Mouse (Mus musculus) kidney, adult 2 months (tissue): ENCODE results near the gene Id1. TPM values are rescaled to one million over a fixed set of nuclear protein-coding genes. Genes with fewer than 3 reads are reported as not detected.
A peak's percentile ranks its signal among the peaks of the same experiment; 100 is the strongest.

Experiments used
- DNase-seq: peaks from one replicate; pipeline ENCODE4 v3.0.0; 2021
- H3K27ac ChIP-seq: fragments of 200-500 bp; 2 replicates; pipeline ENCODE4 v1.5.1; 2012; ENCODE audit warnings: low read depth, low read length, control low read depth, inconsistent platforms; ENCODE audit not compliant: insufficient read depth
- H3K27me3 ChIP-seq: fragments of 200-500 bp; replicated peaks from 2 replicates; pipeline ENCODE4 v1.6.1; 2012; ENCODE audit warnings: mild to moderate bottlenecking, moderate library complexity, low read length, inconsistent platforms; ENCODE audit not compliant: control insufficient read depth, insufficient read depth
- H3K36me3 ChIP-seq: fragments of 200-500 bp; 2 replicates; pipeline ENCODE4 v1.6.1; 2012; ENCODE audit warnings: mild to moderate bottlenecking, moderate library complexity, low read length, inconsistent platforms; ENCODE audit not compliant: control insufficient read depth, insufficient read depth
- H3K4me1 ChIP-seq: fragments of 200-500 bp; 2 replicates; pipeline ENCODE4 v1.6.1; 2011; ENCODE audit warnings: low read length; ENCODE audit not compliant: control insufficient read depth, insufficient read depth
- H3K4me3 ChIP-seq: fragments of 200-500 bp; 2 replicates; pipeline ENCODE4 v1.5.1; 2011; ENCODE audit warnings: mild to moderate bottlenecking, low read depth, low read length, control low read depth; ENCODE audit not compliant: insufficient read depth
- CTCF ChIP-seq: fragments of 200-500 bp; conservative IDR thresholded peaks from 2 replicates; pipeline ENCODE4 v1.5.1; 2011; ENCODE audit warnings: low read depth, mild to moderate bottlenecking, control low read depth, low read length, moderate library complexity, mixed read lengths; ENCODE audit not compliant: insufficient read depth, insufficient read length
- POLR2A ChIP-seq: fragments of 200-500 bp; IDR thresholded peaks from one replicate; pipeline ENCODE4 v1.6.1; 2011; ENCODE audit warnings: low read depth, low read length, control low read depth
- WGBS: fragments of 180-500 bp; shearing (Covaris S2); methylation state at CpG from one replicate; pipeline ENCODE4 v1.1.7; 2018; 5-methylcytosine and 5-hydroxymethylcytosine counted together
- polyA plus RNA-seq: library from polyadenylated mRNA; depleted of rRNA; stranded (reverse); fragments of >200 nt; gene quantifications from 2 replicates; pipeline ENCODE4 v1.2.3, GENCODE M21; 2012

The Id1 gene
- polyA plus RNA-seq, 1 experiment: 156 TPM

GRCm38 (mm10) chr2:152696016-152696415 is 40.0 kb upstream of the Id1 start:
- no peak for DNase-seq
- TF ChIP-seq POLR2A: no peak
- no peak for TF ChIP-seq CTCF
- WGBS: 64% methylated on average over 10 of the region's 10 CpGs
- H3K36me3 ChIP-seq: no peaks in the 10 kb centered on the region
- H3K4me1 ChIP-seq: peaks cover 3% of the 10 kb centered on the region; the same call in 1 of the 2 replicates
- H3K27ac ChIP-seq: no peak overlapping the region
- H3K4me3 ChIP-seq: no peak overlapping the region
- H3K27me3 ChIP-seq: no peaks in the 10 kb centered on the region

GRCm38 (mm10) chr2:152696476-152697164 is 39.4 kb upstream of the Id1 start:
- no peak overlapping the region for H3K4me3 ChIP-seq
- peak overlapping the region; percentile 22; the same call in 1 of the 2 replicates for H3K27ac ChIP-seq
- 39% methylated on average over 20 of the region's 20 CpGs for WGBS
- no peaks in the 10 kb centered on the region for H3K27me3 ChIP-seq
- H3K4me1 ChIP-seq: peaks cover 3% of the 10 kb centered on the region; the same call in 1 of the 2 replicates
- H3K36me3 ChIP-seq: no peaks in the 10 kb centered on the region
- DNase-seq: peak; percentile 95
- TF ChIP-seq CTCF: peak; percentile 88
- TF ChIP-seq POLR2A: no peak

- Histone ChIP-seq H3K27me3 (no peaks in the 10 kb centered on the region), H3K36me3 (peaks cover 1% of the 10 kb centered on the region; the same call in 1 of the 2 replicates), H3K27ac (no peak overlapping the region), H3K4me3 (no peak overlapping the region), H3K4me1 (no peaks in the 10 kb centered on the region; the same call in 1 of the 2 replicates)
- WGBS: 96% methylated on average over 10 of the region's 10 CpGs
- DNase-seq: no peak
- TF ChIP-seq POLR2A (no peak), CTCF (no peak)
Measured at GRCm38 (mm10) chr2:152700138-152700537, 35.9 kb upstream of the Id1 start.

DNA sequence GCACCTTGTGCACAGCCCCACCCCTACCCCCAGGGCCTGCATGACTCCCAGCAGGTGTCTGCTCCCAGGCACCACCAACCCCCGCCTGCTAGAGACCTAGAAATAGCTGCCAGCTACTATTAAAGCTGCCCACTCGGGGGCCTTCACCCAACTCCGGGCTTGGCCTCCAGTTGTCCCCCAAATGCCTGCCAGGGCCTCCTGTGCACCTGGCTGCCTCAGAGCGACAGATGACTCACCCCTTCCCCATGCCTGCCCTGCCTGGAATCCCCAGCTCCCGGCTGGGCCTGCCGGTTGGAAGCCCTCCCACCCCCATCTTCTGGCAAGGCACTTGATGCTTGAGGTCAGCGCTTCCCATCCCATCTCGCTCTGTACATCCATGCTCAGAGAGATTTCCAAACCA is 35.3 kb upstream of the Id1 start:
- H3K36me3 ChIP-seq: peaks cover 1% of the 10 kb centered on the region; the same call in 1 of the 2 replicates
- WGBS: 89% methylated on average over 8 of the region's 8 CpGs
- peaks cover 4% of the 10 kb centered on the region; the same call in 1 of the 2 replicates for H3K4me1 ChIP-seq
- H3K27ac ChIP-seq: no peak overlapping the region
- TF ChIP-seq POLR2A (no peak), CTCF (no peak)
- no peak overlapping the region for H3K4me3 ChIP-seq
- H3K27me3 ChIP-seq: no peaks in the 10 kb centered on the region
- DNase-seq: no peak

- WGBS: 93% methylated on average over 21 of the region's 21 CpGs
- no peaks in the 10 kb centered on the region for H3K27me3 ChIP-seq
- TF ChIP-seq POLR2A (no peak), CTCF (no peak)
- DNase-seq: no peak
- no peak overlapping the region for H3K4me3 ChIP-seq
- peaks cover 15% of the 10 kb centered on the region for H3K4me1 ChIP-seq
- peaks cover 1% of the 10 kb centered on the region; the same call in 1 of the 2 replicates for H3K36me3 ChIP-seq
- H3K27ac ChIP-seq: no peak overlapping the region
Measured at GRCm38 (mm10) chr2:152703596-152704255, 32.3 kb upstream of the Id1 start.

- H3K4me1 ChIP-seq: peaks cover 15% of the 10 kb centered on the region
- no peak overlapping the region for H3K27ac ChIP-seq
- H3K27me3 ChIP-seq: no peaks in the 10 kb centered on the region
- TF ChIP-seq CTCF (no peak), POLR2A (no peak)
- 81% methylated on average over 5 of the region's 5 CpGs for WGBS
- H3K36me3 ChIP-seq: peaks cover 1% of the 10 kb centered on the region; the same call in 1 of the 2 replicates
- no peak overlapping the region for H3K4me3 ChIP-seq
- DNase-seq: no peak
Measured at GRCm38 (mm10) chr2:152704256-152704605, 31.8 kb upstream of the Id1 start.

GRCm38 (mm10) chr2:152704811-152705370 is 31.2 kb upstream of the Id1 start:
- DNase-seq: no peak
- 84% methylated on average over 14 of the region's 14 CpGs for WGBS
- H3K27me3 ChIP-seq: no peaks in the 10 kb centered on the region
- TF ChIP-seq POLR2A (no peak), CTCF (no peak)
- peaks cover 1% of the 10 kb centered on the region; the same call in 1 of the 2 replicates for H3K36me3 ChIP-seq
- H3K4me1 ChIP-seq: peaks cover 15% of the 10 kb centered on the region
- no peak overlapping the region for H3K27ac ChIP-seq
- no peak overlapping the region for H3K4me3 ChIP-seq
